Mouse (Mus musculus) c-Kit-positive CD71-positive TER-119-positive erythroid progenitor cells, embryonic 14.5 days (primary cell): ENCODE results near the gene Dmpk.

Source experiments
- DNase-seq: peaks from one replicate; pipeline ENCODE4 v3.0.0-alpha.2; 2013; ENCODE audit warnings: low spot score

Dmpk gene

DNA sequence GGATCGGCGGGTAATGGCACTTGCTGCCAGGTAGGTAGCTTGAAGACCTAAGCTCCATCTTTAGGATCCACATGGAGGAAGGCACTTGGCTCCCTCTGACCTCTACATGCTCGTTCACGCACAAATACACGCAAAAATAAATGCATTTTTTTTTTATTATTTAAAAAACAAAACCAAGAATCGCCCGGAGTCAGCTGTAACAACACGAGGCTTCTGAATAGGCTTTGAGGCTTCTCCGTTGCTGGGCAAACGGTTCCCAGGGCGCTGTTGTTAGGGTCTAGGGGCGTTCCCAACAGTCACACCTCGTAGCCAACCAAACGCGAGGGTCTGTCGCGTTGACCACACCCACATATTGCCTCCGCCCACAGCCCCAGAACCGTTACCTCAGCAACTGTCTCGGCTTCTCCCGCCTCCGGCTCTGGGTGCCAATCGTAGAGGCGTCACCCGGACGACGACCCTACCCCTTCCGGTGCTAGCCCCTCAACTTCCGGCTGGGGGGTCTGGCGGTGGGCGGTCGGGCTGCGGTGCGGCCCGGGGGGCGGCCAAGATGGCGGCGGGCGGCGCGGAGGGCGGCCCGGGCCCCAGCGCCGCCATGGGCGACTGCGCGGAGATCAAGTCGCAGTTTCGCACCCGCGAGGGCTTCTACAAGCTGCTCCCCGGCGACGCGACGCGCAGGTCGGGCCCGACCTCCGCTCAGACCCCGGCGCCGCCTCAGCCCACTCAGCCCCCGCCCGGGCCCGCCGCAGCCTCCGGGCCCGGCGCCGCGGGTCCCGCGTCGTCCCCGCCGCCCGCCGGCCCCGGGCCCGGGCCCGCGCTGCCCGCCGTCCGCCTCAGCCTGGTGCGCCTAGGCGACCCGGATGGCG is 7.7 kb upstream of the Dmpk start, which contains the start of gene Dmwd:
Gene Dmwd, plus strand, starts transcription at position 505 of the 863 bp plus-strand sequence.
- DNase-seq, result peak; percentile 92

DNA sequence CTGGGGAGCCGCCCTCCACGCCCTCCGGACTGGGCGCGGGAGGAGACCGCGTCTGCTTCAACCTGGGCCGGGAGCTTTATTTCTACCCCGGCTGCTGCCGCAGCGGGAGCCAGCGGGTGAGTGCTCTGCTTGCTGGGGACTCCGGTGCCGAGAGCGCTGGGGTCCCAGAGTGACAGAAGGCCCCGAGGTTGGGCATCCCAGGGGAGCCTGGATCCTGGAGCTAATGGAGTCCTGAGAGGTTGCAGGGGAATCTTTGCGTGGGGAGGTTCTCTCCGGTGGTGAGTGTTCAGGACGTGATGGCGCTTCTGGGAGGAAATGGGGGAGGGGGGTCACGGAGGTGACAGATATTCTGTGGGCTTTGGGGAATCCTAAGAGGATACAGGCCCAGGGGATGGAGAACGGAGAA is 7.1 kb upstream of the Dmpk start:
- DNase-seq, result no peak

GRCm38 (mm10) chr7:19077761-19078160 is 5.9 kb upstream of the Dmpk start:
- DNase-seq, result no peak

DNA sequence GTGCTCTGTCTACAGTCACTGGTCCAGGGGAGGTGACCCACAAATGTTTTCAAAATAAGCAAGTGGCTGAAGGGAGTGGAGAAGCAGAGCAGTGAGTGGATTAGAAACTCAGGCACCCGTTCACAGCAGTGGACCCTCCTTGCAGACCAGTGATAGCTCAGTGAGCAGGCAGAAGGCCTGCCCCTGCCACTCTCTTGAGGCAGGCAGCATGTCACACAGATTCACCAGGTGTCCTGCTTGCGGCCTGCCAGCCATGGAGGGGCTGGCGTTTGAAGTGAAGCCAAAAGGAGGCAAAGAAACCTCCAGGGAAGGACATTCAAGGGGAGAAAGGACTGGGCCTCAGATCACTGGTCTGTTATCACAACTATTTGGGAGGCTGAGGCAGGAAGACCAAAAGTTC is 4.9 kb upstream of the Dmpk start:
- no peak for DNase-seq

- no peak for DNase-seq
Measured at GRCm38 (mm10) chr7:19080451-19080950, 3.1 kb upstream of the Dmpk start.

- DNase-seq, result no peak
Measured at GRCm38 (mm10) chr7:19082171-19082570, 1.5 kb upstream of the Dmpk start.

DNA sequence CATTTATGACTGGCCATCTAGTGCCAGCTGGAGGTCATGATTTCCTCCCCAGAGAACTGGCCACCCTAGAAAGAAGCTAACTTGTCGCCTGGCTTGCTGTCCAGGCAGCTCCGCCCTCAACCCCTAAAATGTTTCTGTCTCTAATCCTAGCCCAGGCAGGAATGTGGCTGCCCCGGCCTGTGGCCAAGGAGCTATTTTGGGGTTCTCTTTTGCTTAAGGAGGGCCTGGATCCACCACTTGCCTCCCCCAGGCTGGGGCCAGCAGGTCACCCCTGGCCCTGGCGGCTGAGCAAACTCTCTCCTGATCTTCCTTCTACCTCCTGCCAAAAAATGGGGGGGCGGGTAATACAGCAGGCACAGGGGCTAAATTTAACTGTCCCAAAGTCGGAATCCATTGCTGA is 553 bp upstream of the Dmpk start:
- no peak for DNase-seq

GRCm38 (mm10) chr7:19084277-19084771 is 675 bp downstream of the Dmpk start:
- DNase-seq, result no peak

- DNase-seq, result no peak
Measured at GRCm38 (mm10) chr7:19084921-19085473, 1.3 kb downstream of the Dmpk start.

DNA sequence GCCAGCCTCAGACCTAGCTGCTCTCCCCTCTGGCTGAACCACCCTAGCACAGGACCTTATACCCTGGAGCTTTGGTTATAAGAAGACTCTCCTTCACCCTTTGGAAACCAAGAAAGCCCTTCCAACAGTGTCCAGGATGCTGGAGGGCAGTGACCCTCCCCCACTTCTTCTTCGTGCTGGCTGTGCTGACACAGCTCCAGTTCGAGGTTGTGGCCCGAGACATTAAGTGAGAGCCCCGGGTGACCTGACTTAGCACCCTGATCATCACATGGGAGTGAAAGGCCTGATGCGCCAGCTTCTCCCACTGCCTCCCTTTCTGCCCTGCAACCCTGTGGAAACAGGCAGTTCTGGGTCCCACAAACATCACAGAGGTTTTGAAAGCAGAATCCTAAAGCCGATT is 1.8 kb downstream of the Dmpk start:
- DNase-seq, result no peak

DNA sequence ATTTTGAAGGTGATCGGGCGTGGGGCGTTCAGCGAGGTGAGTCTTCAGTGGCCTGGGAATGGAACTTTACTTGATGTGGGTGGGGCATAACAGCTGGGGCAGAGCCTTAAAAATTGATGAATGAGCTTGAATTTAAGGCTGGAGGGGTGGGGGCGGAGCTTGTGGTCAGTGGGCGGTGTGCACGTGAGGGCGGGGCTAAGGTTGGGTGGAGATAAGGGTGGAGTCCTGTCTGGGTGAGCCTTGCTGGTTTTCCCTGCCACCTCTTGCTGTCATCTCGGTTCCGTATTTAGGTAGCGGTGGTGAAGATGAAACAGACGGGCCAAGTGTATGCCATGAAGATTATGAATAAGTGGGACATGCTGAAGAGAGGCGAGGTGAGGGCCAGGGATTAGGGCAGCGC is 2.4 kb downstream of the Dmpk start:
- peak; percentile 85 for DNase-seq

- DNase-seq, result no peak
Measured at GRCm38 (mm10) chr7:19086760-19087159, 3.1 kb downstream of the Dmpk start.

GRCm38 (mm10) chr7:19088813-19089212 is 5.2 kb downstream of the Dmpk start:
- DNase-seq, result peak; percentile 68

GRCm38 (mm10) chr7:19091913-19092312 is 8.3 kb downstream of the Dmpk start:
- DNase-seq, result no peak

DNA sequence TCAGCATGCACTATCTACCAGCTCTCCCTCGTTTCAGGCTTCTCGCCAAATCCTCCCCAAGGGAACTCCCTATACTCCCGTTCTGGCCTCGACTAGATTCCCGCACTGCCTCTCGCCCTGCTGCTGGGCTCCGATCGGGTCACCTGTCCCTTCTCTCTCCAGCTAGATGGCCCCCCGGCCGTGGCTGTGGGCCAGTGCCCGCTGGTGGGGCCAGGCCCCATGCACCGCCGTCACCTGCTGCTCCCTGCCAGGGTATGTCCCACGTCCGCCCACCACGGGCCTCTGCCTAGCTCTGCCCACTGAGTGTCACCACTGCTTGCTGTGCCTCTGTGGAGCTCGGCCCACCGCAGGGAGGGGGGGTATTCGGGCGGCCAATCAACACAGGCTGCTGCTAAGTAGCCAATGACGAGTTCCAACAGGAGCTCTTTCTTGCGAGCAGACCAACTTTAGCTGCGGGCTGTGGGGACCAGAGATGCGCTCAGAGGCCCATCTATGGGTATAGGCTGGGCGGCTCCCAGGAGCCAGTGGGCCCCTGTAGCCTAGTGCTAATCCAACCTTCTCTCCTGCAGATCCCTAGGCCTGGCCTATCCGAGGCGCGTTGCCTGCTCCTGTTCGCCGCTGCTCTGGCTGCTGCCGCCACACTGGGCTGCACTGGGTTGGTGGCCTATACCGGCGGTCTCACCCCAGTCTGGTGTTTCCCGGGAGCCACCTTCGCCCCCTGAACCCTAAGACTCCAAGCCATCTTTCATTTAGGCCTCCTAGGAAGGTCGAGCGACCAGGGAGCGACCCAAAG is 8.9 kb downstream of the Dmpk start:
- DNase-seq, result no peak

DNA sequence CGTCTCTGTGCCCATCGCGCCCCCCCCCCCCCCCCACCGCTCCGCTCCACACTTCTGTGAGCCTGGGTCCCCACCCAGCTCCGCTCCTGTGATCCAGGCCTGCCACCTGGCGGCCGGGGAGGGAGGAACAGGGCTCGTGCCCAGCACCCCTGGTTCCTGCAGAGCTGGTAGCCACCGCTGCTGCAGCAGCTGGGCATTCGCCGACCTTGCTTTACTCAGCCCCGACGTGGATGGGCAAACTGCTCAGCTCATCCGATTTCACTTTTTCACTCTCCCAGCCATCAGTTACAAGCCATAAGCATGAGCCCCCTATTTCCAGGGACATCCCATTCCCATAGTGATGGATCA is 9.5 kb downstream of the Dmpk start:
- peak; percentile 80 for DNase-seq

GRCm38 (mm10) chr7:19093537-19094385 is 10.1 kb downstream of the Dmpk start:
- DNase-seq, result peak; percentile 88

- DNase-seq, result no peak
Measured at GRCm38 (mm10) chr7:19094471-19094825, 10.8 kb downstream of the Dmpk start, which contains the start of gene Six5. Gene Six5, plus strand, starts transcription at chr7:19094594.

DNA sequence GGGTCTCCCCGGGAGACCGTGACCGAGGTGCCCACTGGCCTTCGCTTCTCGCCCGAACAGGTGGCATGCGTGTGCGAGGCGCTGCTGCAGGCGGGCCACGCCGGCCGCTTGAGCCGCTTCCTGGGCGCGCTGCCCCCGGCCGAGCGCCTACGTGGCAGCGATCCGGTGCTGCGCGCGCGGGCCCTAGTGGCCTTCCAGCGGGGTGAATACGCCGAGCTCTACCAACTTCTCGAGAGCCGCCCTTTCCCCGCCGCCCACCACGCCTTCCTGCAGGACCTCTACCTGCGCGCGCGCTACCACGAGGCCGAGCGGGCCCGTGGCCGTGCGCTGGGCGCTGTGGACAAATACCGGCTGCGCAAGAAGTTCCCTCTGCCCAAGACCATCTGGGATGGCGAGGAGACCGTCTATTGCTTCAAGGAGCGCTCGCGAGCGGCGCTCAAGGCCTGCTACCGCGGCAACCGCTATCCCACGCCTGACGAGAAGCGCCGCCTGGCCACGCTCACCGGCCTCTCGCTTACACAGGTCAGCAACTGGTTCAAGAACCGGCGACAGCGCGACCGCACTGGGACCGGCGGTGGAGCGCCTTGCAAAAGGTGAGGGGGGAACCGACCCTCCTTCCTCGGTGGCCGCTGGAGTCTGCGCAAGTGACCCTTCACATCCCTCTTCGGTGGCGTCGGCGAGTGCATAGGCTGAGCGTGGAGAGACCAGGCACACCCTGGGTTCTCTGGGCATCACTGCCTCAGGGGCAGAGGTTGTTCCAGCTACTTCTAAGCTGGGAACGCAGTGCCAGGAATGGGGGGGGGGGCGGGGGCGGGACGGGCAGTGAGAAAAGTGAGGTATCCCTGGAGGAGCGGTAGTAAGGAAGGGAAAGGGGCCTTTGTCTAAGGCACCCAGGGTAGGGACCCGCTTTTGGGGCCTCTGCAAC is 11.4 kb downstream of the Dmpk start:
- DNase-seq, result no peak

DNA sequence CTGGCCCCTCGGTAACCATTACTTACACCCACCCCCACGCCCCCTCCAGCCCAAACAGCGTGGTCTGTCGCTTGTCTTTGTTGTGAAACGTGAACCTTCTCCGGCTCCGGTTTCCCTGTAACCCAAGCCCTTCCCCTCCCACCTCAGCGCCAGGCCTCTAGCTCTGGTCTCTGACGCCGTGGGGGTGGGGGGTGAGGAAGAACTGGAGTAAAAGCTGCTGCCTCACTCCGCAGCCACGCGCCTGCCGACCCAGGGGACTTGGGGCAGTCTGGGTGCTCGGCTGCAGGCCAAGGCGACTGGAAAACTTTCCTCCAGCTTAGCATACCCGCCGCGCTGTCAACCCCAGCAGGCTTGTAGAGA is 12.1 kb downstream of the Dmpk start:
- no peak for DNase-seq
